ENCODE assay signal across 1 mouse cellular context in the genomic region with DNA sequence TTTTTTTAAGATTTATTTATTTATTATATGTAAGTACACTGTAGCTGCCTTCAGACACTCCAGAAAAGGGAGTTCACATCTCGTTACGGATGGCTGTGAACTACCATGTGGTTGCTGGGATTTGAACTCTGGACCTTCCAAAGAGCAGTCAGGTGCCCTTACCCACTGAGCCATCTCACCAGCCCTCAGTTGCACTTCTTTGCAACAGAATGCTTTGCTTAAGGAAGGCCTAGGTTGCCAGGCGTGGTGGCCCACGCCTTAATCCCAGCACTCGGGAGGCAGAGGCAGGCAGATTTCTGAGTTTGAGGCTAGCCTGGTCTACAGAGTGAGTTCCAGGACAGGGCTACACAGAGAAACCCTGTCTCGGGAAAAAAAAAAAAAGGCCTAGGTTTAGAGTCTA.
TF ChIP-seq lines count a peak whose summit lies in the region.

No protein-coding gene starts in this region.

TF ChIP-seq in CH12.LX, 34 proteins besides CTCF, POLR2A, EP300 and RAD21:
- peak; percentile 77 for TF ChIP-seq TBP (conservative IDR thresholded peaks at IDR 0.05; ENCODE audit: low read depth, low read length)
TF ChIP-seq in CH12.LX: peak in this region for 1; not testable (repeated sequence) for 33.
